Mouse (Mus musculus) MEL-GATA-1-ER (cell line): ENCODE measurements around the gene Mdga1.

ENCODE experiments used
- DNase-seq: peaks from one replicate; pipeline ENCODE4 v3.0.0-alpha.2; 2012; ENCODE audit warnings: low read depth; ENCODE audit errors: extremely low read depth

The Mdga1 gene

DNA sequence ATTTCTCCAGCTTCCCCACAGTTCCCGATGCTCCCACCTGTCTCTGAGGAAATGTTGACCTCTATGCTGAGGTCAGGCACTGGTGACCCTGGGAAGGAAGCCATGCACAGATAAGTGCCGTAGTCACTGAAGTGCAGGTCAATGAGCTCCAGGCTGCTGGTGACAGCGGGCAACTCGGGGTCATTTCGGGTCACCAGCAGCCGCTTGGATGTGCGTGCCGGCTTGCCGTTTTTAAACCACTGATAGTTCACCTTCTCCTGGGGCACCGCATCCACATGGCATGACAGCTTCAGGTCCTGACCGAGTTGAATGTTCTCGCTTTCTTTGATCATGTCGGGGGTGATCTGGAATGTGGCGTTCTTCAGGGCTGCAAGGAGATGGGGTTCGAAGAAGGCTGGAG is 123.6 kb downstream of the Mdga1 start:
- DNase-seq = no peak

DNA sequence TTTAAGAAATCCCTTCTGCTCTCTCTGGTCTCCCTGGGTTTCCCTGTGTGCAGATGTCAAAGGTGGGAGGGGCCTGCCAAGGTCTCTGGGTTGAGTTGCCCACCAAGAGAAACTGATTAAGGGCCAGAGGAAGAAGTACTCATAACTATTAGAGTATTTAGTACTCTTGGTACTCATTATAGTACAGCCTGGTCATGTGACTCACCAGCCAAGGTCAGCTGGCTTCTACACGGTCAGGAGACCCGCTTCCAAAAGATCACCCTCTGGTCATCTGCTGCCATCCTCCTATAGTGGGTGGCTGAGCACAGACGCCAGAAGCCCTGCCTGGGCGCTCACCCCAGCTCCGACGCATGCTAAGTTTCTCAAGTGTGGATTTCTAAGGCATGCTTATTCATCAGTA is 124.9 kb downstream of the Mdga1 start:
- DNase-seq = no peak

DNA sequence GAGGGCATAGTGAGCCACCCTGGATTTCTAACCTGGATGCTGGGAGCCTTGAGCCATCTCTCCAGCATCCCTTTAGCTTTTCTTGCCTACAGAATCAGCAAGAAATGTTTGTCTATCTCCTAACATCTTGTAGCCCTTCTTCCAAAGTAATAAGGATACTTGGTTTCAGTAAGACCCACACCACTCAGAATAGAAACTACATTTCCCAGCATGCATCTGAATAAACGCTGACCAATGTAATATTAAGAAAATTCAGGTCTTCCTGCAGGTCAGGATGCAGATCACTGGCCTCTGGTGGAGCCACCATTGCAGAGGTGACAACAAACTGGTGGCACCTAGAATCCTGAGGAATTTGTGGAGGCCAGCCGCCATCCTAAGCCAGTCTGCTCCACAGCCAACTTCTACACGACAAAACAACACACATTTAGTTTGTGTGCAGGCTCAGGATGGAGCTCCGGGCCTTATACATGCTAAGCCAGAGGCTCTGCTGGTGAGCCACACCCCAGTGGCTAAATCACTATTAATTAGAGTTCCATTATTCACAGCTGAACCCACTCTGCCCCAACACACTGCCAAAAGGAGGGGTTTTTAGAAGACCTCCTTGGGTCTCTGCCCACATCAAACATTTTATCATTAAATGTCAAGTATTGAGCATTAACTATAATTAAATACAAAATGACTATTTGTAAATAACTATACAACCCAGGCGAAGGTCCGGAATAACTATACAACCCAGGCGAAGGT is 126.3 kb downstream of the Mdga1 start:
- DNase-seq = no peak

DNA sequence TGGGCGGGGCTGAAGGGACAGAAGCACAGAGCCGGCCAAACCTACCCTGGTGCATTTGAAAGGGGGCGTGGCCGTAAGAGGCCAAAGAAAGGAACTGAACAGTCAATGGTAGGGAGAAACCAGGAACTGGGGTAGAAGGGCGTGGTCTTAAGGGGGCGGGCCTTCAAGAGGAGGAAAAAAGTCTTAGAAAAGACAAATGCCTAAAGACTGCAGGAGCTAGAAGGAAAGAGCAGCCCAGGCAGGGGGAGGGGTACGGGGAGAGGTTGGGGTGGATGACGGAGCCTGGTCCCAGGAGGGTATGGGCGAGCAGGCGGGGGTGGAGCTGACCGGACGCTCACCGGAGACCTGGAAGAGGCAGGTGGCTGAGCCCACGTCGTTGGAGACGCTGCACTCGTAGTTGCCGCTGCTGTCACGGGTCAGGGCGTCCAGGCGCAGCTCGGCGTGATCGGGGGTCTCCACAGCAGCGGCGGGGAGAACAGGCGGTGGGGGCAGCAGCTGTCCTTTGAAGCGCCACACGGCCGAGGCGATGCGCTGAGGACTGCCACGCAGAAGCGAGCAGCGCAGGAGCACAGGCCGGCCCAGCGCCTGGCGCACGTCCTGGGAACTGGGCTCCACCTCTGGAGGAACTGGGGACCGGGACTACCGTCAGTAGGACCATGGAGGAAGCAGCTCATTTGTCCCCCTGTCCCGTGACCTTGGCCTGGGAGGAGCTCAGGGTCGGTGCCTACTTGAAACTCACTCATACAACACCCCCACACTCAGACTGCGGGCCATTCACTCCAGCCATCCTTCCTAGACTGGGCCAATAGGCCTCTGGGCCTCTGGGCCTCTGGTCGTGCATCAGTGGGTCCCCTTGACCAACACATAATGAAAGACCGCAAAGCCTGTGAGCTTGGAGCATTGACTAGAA is 127.9 kb downstream of the Mdga1 start:
- peak; percentile 92 for DNase-seq

DNA sequence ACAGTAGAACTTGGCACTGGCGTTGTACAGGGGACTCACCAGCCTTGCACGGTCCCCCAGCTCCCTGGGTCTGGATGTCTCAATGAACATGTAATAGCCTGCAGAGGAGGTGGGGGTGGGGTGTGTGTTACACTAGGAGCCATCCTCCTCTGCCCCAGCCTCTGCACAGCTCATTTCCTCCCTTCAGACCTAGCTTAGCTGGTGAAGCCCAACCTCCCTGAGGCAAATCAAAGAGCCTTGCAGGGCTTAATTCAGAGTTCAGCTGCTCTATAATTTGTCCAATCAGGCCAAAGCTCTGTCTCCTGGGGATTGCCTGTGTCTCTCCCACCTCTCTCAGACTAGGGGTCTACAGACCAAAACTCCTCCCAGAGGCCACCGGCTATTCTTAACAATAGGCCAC is 131.9 kb downstream of the Mdga1 start:
- no peak for DNase-seq

DNA sequence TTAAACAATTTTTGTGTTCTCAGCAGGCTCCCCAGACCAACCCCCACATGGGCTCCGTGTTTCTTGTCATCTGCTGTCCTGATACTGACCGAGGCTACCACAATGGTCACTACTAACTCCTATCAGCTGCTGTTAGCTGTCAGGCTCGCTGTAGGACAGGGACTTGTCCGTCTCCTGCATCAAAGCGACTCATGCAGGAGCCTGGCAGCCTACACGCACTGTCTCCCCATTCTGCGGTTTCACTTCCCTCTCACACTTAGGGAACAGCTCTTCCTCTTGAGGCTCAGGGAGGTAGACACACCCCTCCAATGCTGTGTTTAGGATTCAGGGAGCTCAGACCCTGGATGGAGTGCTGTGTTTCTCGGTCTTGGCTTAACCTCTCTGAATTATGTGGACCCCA is 132.4 kb downstream of the Mdga1 start:
- DNase-seq = no peak

DNA sequence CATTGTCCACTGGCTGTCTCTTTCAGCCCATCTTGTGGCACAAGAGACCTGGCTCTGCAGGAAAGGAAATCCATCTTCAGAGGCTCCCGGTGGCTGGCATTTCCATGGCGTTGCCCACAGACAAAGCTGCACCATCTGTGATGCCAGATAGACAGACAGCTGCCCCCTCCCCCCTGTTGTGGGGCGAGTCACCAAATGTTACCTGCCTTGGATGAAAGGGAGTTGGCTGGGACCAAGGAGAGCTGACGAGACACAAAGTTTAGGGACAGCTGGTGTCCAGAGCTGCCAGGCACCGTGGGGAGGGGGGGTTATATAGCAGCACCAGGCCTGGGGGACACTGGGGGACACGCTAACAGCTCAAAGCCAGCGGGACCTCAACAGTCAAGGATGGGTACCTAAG is 135.1 kb downstream of the Mdga1 start:
- no peak for DNase-seq

DNA sequence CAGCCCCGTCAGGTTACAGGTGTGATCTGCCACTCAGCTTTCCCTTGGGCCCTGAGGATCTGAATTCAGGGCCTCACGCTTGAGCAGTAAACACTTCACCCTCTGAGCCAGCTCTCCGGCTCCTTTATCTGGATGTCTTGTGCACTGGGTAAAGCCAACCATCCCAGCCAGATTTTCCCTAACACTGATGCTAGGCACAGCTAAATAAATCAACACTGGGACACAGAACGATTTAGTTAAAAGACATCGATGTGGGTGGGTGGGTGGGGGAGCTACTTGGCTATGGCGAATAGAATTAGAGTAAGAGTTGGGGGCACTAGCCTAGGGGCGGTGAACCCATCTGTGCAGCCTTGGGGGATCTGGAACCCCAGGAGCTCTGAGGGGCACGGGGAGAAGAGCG is 135.6 kb downstream of the Mdga1 start:
- no peak for DNase-seq

DNA sequence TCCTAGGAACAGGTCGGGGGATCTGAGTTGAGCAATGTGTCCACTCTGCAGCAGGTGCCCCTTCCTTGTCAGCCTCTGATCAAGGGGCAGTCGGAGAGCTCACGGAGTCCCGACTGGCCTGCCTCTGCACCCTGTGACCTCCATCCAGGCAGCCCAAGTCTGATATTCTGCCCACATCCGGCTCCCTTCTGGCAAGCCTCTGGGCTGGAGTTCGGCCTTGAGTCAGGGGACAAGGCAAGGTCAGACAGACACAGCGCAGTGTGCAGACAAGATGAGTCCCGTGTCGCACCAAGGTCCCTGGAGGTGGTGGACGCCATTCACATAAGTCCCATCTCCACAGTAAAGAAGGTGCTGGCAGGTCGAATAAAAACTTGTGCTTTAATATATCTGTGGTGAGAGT is 138.2 kb downstream of the Mdga1 start:
- DNase-seq = no peak

DNA sequence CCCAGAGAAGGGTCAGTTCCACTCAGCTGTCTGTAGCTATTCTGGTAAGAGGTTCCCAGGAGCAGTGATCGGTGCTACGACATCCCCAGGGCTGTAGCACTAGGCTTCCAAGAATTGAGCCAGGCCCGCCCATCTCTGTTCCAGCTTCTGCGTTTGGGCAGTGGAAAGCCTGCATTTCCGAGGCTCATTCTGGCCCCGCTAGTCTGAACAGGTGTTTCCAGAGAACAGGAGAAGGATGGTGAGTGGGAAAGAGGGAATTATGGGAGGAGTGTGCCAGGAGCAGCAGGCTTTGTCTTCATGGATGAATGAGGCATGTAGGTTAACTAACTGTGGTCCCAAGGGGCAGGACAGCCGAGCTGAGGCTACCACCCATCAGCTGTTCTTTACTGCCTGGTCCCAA is 140.8 kb downstream of the Mdga1 start:
- DNase-seq = no peak

DNA sequence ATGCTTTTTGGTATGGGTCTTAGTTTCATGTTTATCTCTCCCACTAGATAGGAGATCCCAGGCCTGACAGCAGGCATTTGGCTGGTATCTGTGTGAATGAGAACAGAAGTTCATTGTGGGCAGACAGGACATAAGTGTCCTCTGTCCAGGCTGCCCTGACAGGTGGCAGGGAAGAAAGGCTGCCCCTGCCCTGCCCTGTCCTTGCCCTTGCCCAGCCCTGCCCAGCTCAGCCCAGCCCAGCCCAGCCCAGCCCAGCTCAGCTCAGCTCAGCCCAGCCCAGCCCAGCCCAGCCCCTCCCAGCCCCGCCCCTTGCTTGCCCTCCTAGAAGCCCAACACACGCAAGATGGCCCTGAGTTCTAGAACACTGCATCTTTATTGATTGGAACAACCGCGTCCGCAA is 142.3 kb downstream of the Mdga1 start:
- DNase-seq = no peak

DNA sequence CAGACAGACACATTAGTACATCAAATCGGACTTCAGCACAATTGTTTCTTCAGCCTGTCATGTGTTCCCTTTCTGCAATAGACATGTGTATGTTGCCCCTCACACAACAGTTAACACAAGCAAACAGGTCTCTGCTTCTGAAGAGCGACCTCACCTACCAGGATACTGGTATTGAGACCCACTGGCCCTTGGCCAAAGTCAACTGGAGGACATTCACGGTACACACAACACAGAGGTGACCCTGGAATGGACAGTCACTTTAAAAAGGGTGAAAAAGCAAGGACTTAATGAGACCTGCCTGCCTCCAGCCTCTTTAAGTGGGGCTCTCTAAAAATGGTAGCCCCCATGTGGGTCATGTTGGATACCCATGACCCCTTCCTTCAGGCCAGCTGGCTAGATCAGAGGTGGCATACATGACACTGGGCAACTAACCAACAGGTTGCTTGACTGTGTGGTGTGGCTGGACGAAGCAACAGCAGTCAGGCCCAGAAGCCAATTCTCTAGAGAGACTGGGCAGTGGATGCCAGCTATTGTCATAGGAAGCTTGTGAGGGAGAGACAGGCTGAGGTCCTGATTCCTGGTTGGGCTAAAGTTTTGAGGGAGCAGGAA is 145.3 kb downstream of the Mdga1 start:
- DNase-seq = no peak

DNA sequence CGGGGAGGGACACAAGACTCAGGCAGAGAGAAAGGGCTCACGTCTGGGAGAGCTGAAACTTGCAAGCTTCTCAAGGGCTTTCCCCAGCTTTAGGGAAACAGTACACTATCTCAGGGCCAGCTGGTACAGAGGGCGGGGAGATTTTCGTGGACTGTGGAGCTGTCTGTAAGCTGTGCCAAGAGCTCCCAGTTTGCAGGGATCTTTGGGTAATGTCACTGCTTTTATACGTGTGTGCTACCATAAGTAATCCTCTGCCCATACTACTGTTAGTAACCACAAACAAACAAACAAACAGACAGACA is 145.7 kb downstream of the Mdga1 start:
- DNase-seq = peak; percentile 13

DNA sequence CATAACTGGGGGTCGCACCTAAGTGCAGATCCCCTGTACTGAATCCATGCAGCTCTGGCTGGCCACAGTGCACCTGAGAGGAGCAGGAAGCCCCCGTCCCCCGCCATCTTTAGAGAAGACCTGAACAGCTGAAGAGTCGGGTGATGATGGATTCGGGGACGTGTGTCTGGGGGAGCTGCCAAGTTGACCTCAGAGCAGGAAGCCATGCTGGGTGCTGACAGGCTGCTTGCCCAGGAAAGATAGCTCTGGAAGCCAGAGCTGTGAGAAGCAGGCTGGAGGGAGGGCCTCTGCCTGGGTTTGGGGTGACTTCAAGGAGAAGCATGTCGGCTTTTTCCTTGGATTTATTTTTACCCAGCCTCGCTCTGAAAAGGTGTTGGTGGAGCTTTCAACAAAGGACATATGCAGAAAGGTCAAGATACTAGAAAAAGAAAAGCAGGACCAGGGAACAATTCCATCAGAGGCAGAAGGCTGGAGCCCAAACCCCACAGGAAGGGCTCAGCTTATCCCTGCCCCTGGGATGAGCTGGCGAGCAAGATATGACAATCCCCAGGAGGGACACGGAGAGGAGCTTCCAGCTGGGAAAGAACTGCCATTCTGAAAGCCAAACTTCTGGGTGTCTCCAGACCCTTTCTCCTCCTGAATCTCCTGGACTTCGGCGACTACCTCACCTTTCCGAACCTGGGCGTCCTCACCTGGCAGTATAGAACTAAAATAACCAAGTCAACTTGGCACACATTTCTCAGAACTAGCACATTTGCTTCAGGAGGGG is 146.3 kb downstream of the Mdga1 start:
- DNase-seq = peak; percentile 48

DNA sequence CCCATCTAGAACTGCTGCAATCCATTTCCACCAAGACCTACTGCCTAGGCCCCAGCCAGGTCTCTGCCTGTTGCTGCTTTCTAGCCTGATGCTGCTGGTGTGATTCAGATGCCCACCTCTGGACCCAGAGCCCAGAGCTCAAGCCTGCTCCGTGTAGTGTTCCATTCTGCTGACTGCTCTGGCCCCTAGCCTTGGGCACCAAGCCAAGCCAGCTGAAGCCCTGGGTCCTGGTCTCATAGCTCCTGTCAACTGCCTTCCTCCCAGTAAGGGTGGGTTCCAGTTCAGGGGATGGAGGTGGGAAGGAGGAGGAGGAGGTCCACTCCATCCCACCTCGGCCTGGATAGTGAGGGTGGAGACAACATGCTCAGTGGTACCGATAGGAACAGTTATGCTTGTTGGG is 150.3 kb downstream of the Mdga1 start:
- no peak for DNase-seq

DNA sequence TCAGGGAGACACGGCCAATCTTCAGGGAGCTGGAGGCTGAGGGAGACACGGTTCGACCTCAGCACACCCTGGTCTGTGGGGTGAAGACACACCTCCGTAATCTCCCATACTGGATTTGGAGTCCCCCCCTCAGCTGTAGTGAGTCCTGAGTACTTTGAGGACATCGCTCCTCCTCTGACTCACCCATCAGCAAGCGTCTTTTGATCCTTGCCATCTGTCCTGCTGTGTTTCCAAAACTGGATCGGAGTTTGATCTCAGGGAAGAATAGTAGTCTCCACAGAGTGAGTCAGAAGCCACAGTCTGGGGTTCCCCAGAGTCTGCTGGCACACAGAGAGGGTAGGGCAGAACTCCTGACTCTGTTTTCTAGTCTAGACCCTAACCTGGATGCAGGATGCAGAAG is 150.9 kb downstream of the Mdga1 start:
- DNase-seq = no peak

DNA sequence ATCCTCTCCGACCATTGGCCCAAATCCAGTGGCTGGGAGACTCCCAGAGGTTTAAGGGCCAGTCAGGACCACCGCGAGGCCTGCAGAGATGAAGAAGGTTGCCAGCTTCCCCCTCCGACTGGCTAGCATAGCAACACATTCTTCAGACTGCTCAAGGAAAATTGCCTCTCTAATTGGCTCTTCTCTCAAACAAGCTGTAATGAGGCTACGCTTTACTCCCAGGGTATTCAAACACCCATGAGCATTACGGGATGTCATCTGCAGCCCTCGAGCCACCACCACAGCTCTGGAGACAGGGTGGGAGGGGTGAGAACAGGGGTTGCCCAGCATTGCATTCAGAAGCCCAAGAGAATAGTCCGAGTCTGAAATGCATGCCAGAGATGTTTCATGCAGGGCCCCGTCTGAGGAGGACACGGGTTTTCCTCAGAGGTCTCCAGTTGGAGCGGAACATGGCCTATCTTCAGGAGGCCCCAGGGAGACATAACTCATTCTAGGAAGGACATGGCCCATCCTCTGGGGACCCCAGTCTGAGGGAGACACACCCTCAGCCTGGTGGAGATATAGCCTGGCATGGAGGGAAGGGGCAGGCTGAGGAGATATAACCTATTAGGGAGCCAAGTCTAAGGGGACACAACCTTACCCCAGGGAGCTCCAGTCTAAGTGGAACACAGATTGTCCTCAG is 151.5 kb downstream of the Mdga1 start:
- no peak for DNase-seq

DNA sequence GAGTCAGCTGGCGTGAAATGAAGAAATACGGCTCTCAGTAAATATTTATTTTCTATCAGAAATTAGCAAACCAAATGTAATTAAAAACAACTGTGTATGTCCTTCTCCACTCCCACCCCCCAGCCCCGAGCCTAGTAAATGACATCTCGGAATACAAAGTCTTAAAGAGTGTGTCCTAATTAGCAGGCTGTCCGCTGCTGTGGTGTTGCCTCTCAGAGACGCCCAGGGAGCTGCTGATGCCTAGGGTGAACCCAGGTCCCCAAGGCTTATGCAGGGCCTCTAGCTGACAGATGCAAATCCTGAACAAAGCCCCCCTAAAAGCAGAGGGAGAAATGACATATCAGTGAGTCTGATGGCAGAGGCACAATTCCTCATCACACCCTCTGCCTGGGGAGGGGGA is 155.1 kb downstream of the Mdga1 start:
- DNase-seq = no peak

DNA sequence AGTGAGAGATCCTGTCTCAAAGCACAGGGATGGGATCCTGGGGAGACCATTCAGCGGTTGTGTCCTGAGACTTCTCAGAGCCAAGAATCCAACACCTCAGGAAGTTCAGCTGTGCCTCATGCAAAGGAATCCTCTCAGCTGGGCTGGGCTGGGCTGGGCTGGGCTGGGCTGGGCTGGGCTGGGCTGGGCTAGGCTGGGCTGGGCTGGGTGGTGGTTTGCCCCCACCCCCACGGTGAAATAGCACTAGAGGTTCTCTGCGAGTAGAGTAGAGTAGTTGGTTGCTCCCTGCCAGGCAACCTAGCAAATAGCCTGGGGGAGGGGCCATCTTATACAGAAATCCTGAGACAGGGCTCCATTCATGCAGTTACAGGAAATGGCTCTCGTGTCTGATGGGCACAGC is 156.6 kb downstream of the Mdga1 start:
- no peak for DNase-seq

DNA sequence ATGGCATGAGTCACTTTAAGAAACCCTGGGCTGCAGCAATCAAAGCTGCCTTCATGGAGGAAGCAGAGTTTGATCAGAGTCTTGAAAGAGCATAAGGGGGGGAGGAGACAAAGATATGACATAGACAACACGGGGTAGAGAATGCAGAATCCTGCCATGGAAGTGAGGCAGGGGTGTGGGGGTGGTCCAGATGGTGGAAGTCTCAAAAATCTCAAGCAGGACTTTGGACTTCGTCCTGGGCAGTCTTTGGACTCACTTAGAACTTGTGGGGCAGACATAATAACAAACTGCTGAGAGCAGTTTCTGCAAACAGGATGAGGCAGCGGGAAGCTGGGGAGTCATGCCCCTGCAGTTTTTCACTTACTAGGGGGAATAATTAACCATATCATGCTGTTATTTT is 166.3 kb downstream of the Mdga1 start:
- DNase-seq = no peak

DNA sequence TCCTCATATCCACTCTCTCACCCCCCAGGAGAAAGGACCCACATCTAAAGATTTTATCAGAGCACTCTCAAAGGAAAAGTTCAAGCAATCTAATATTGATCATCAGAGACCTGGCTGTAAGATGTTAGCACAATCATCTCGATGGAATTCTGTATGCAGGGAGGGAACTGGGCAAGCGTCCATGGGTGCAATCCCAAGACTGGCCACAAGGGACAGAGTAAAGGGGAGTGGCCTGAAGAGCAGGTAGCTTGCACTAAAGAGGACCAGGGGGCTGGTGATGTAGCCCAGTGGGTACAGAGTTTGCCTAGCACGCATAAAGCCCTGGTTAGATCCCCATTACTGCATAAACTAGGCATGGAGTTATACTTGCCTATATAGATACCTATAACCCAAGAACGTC is 168.5 kb downstream of the Mdga1 start:
- DNase-seq = no peak
